Mouse (Mus musculus): ENCODE measurements around the gene Nalcn. TPM values are rescaled to one million over a fixed set of nuclear protein-coding genes. Genes with fewer than 3 reads are reported as not detected.

Nalcn gene
- total RNA-seq, 2 experiments from 2014 or later, result 65.2 to 72.3 TPM

- DNase-seq (ENCODE audit: low spot score in 2 of 2), result peak; percentile 28 to 38
- intact Hi-C loops (cut with DNase I), result no loop called here
These were observed 113.4 kb downstream of the Nalcn start for GRCm38 (mm10) chr14:123513376-123514141.

GRCm38 (mm10) chr14:123512923-123513322 is 114.0 kb downstream of the Nalcn start:
- intact Hi-C loops (cut with DNase I), result no loop called here
- no peak for DNase-seq (ENCODE audit: low spot score in 2 of 2)

GRCm38 (mm10) chr14:123495544-123495943 is 131.4 kb downstream of the Nalcn start:
- intact Hi-C loops (cut with DNase I), result no loop called here
- DNase-seq (ENCODE audit: low spot score in 2 of 2), result no peak

DNA sequence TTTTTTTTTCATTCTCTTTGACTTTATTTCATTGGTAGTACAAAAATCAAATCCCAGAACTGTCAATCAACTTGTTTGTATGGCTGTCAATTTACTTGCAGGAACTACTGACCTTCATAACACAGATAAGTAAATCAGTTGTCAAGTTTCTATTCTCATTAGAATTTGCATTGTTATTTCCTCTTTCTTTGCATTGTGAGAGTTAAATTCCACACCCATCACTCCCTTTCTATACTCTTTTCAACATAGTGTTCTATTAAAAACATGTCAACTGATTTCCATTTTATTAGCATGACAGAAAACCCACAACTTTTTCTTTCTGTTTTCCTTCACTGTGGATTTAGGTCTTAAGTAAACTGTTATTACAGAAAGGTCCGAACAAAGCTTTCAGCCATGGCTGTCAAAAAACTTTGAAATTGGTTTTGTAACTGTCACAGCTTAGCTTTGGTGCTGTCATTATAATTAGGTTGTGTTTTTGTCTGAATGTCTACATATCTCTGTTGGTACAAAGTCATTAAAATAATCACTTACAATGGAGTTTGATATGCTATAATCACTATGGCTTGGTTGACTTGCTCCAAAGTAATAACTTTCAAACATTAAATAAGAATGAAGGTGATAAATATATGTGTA is 138.3 kb downstream of the Nalcn start:
- intact Hi-C loops (cut with DNase I), result no loop called here
- no peak for DNase-seq (ENCODE audit: low spot score in 2 of 2)

- intact Hi-C loops (cut with DNase I), result no loop called here
- no peak for DNase-seq (ENCODE audit: low spot score in 2 of 2)
These were observed 164.9 kb downstream of the Nalcn start for GRCm38 (mm10) chr14:123462026-123462425.

GRCm38 (mm10) chr14:123446031-123446430 is 180.9 kb downstream of the Nalcn start:
- DNase-seq (ENCODE audit: low spot score in 2 of 2), result no peak
- intact Hi-C loops (cut with DNase I), result no loop called here

- intact Hi-C loops (cut with DNase I), result no loop called here
These were observed 191.4 kb downstream of the Nalcn start for GRCm38 (mm10) chr14:123435542-123435941.

DNA sequence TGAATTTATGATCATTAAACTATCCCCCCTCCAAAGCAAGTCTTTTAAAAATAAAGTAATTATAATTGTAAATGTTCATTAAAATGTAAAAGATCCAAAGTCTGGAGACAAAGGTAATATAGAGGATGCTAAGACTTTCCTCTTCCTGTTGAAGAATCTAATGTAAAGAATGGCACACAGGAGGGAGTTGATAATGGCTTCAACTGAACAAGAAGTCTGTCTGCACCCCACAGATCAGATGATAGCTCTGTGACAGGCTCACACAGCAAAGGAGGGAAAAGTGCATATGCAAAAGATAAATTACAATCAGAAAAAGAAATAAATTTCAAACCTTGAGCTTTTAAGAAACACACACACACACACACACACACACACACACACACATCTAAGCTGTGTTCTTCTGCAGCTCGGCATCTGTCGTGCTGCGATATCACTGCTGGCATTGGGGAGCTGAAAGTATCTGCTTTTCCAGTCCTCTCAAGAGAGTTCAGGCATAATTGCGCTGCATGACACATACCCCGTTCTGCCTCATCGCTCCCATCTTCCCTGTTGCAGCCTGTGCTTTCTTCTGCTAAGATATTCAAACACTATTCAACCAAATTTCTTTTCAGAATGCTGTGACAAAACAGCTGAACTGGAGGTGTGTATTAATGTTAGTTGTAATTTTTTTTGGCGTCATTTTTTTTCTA is 250.6 kb downstream of the Nalcn start:
- intact Hi-C loops (cut with DNase I), result no loop called here
- peak in 1 of 2 experiments; percentile 15 for DNase-seq (ENCODE audit: low spot score in 2 of 2)

More at GRCm38 (mm10) chr14:123435542-123435941, 191.4 kb downstream of the Nalcn start:
- DNase-seq (ENCODE audit: low spot score in 2 of 2), result no peak

DNA sequence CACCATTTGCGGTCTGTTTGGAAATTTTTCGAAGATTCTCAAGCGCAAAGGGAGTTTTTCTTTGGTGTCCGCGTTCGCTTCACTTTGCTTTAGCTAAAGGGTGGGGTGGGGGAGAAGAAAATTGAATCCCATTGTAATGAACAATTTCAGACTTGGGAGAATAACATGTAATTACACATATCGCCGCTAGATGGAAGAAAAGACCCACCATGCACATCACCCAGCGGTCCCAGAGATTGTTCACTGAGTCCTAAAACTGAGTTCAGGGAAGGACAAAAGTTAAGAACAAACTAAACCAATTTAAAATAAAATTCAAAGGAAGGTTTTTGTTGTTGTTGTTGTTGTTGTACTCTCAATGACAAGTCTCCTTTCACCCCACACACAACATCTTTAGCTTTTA is 255.4 kb downstream of the Nalcn start:
- no peak for DNase-seq (ENCODE audit: low spot score in 2 of 2)
- intact Hi-C loops (cut with DNase I), result loop anchor here (2.0 kb wide), 1 partner anchor 821 kb away; no protein-coding TSS in a partner anchor

- intact Hi-C loops (cut with DNase I), result no loop called here
- DNase-seq (ENCODE audit: low spot score in 2 of 2), result no peak
These were observed 267.3 kb downstream of the Nalcn start for GRCm38 (mm10) chr14:123359691-123360090.

GRCm38 (mm10) chr14:123352973-123353372 is 274.0 kb downstream of the Nalcn start:
- DNase-seq (ENCODE audit: low spot score in 2 of 2), result no peak
- intact Hi-C loops (cut with DNase I), result no loop called here

DNA sequence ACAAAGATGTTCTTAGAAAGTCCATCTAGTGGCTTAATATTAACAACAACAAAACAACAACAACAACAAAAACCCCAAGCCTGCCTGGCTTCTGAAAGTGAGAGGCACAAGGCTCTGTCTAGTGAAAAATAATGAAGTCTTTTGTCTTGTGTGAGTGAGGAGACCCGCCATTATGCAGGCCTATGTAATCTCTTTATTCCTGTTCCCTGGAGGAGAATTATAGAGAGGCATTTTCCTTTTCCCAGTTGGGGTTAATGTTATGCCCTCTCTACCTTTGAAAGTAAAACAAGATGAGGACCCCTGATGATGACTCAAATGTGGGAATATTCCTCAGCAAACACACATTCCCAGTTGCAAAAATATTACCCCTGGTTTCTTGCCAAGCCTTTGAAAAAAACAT is 295.1 kb downstream of the Nalcn start:
- intact Hi-C loops (cut with DNase I), result no loop called here
- DNase-seq (ENCODE audit: low spot score in 2 of 2), result no peak

DNA sequence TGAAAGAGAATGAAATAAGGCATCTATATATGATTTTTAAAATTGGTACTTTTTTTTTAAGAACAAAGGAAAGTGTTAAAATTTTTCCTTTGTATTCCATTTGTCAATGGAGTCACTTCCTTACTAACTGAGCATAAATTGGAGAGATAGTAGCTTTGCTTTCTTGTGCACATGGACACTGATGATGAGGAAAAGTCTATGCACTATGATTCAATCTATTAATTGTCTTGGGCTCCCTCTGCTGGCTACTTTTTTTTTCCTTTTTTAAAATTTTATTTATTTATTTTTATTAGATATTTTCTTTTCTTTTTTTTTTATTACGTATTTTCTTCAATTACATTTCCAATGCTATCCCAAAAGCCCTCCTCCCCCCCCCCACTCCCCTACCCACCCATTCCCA is 312.6 kb downstream of the Nalcn start:
- DNase-seq (ENCODE audit: low spot score in 2 of 2), result no peak
- intact Hi-C loops (cut with DNase I), result no loop called here

- DNase-seq (ENCODE audit: low spot score in 2 of 2), result no peak
- intact Hi-C loops (cut with DNase I), result no loop called here
These were observed 314.6 kb downstream of the Nalcn start for GRCm38 (mm10) chr14:123312371-123312770.

- DNase-seq (ENCODE audit: low spot score in 2 of 2), result no peak
- intact Hi-C loops (cut with DNase I), result no loop called here
These were observed 330.9 kb downstream of the Nalcn start for GRCm38 (mm10) chr14:123296068-123296467.

- intact Hi-C loops (cut with DNase I), result no loop called here
- DNase-seq (ENCODE audit: low spot score in 2 of 2), result no peak
These were observed 335.6 kb downstream of the Nalcn start for GRCm38 (mm10) chr14:123291118-123292007.

DNA sequence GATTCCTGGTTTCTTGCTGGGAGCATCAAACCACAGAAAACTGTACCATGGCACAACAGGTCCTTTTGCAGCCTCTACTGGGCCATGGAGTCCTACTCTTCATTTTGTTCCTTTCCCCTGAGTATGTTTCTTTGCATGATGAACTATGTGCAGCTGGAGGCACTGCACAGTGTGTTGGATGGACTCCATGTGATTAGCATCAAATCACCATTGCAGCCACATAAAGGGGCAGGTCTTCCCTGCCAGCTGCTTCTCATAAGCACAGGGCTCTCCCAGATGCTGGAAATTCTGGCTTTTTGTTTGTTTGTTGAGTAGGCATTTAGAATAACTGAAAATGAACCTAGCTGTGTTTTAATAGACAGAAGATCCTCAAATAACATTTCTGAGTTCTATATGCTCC is 344.8 kb downstream of the Nalcn start:
- intact Hi-C loops (cut with DNase I), result no loop called here
- no peak for DNase-seq (ENCODE audit: low spot score in 2 of 2)

DNA sequence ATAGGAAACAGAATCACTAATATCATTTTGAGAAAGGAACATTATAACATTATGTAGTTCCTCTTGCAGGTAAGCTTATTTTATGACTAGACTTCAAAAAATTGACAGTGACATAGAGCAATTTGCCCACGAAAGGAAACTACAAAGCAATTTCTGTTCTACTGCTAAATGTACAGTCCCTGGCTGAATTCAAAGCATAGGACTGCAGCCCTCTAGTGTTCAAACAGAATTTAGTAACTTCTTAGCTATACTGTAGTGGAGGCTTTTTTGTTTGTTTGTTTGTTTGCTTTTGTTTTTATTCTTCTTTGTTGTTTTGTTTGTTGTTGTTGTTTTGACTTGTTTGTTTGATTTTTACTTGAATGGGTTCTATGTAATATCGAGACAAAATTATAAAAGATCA is 354.8 kb downstream of the Nalcn start:
- intact Hi-C loops (cut with DNase I), result no loop called here
- DNase-seq (ENCODE audit: low spot score in 2 of 2), result no peak

DNA sequence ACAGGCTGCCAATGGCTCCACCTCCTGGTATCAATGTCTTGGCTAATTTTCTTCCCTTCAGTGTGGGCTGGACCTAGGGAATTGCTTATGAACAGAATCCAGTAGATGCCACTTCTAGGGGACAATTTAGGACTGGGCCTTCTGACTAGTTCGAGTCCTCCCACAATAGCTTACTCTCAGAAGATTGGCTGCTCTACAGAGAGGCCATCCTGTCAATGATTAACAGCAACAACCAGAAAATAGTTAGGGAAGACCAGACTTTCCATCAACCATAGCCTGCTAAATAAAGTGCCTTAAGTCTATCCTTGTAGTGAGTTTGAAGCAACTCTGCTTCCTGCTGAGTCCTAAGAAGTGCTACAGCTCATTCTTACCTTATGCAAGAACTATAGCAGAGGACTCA is 386.2 kb downstream of the Nalcn start:
- intact Hi-C loops (cut with DNase I), result loop anchor here (10.0 kb wide), 1 partner anchor 1016 kb away; no protein-coding TSS in a partner anchor
- DNase-seq (ENCODE audit: low spot score in 2 of 2), result no peak

- intact Hi-C loops (cut with DNase I), result loop anchor here (2.0 to 10.0 kb wide), 2 partner anchors 285 to 1015 kb away; no protein-coding TSS in a partner anchor
- peak; percentile 7 for DNase-seq (ENCODE audit: low spot score in 2 of 2)
These were observed 387.0 kb downstream of the Nalcn start for GRCm38 (mm10) chr14:123239945-123240344.

Measured in left cerebral cortex, postnatal 36 days (tissue).